Mouse (Mus musculus): ENCODE data around the gene Cox6a1.

- 0 out of 2 replicates have a peak, but pooled peaks have one; percentile 12 for TF ChIP-seq CTCF (IDR thresholded peaks at IDR 0.05; ENCODE audit: insufficient read depth, low read depth, low read length)
- TF ChIP-seq POLR2A (IDR thresholded peaks at IDR 0.05; ENCODE audit: insufficient read depth, low read depth, low read length) = peak; percentile 85
Measured at GRCm38 (mm10) chr5:115348546-115349224, at the start of gene Cox6a1.
